Mouse (Mus musculus) thymus, adult 2 months (tissue): ENCODE results near the gene Unc119. TPM values are rescaled to one million over a fixed set of nuclear protein-coding genes. Genes with fewer than 3 reads are reported as not detected.

ENCODE experiments used
- DNase-seq: peaks from one replicate; pipeline ENCODE4 v3.0.0; 2021
- H3K27ac ChIP-seq: fragments of 200-500 bp; 2 replicates; pipeline ENCODE4 v1.5.1; 2012; ENCODE audit warnings: low read length, control low read depth; ENCODE audit not compliant: control insufficient read depth, insufficient read depth
- H3K27me3 ChIP-seq: fragments of 200-500 bp; 2 replicates; pipeline ENCODE4 v1.6.1; 2012; ENCODE audit warnings: mild to moderate bottlenecking, low read length, moderate library complexity, mixed read lengths; ENCODE audit not compliant: control insufficient read depth, insufficient read depth
- H3K36me3 ChIP-seq: fragments of 200-500 bp; 2 replicates; pipeline ENCODE4 v1.6.1; 2012; ENCODE audit warnings: mild to moderate bottlenecking, low read length, moderate library complexity; ENCODE audit not compliant: control insufficient read depth, insufficient read depth
- H3K4me1 ChIP-seq: fragments of 200-500 bp; replicated peaks from 2 replicates; pipeline ENCODE4 v1.6.1; 2012; ENCODE audit warnings: low read length; ENCODE audit not compliant: control insufficient read depth, insufficient read depth
- H3K4me3 ChIP-seq: fragments of 200-500 bp; 2 replicates; pipeline ENCODE4 v1.5.1; 2012; ENCODE audit warnings: mild to moderate bottlenecking, low read length, control low read depth, moderate library complexity; ENCODE audit not compliant: control insufficient read depth, insufficient read depth
- CTCF ChIP-seq: fragments of 200-500 bp; IDR thresholded peaks from 2 replicates; pipeline ENCODE4 v1.5.1; 2012; ENCODE audit warnings: mild to moderate bottlenecking, control low read depth, low read length, moderate library complexity, borderline replicate concordance; ENCODE audit not compliant: control insufficient read depth, poor library complexity, insufficient read depth; ENCODE audit errors: extremely low read depth
- POLR2A ChIP-seq: fragments of 200-500 bp; IDR thresholded peaks from 2 replicates; pipeline ENCODE4 v1.6.1; 2012; ENCODE audit warnings: mild to moderate bottlenecking, low read length, control low read depth, moderate library complexity; ENCODE audit not compliant: control insufficient read depth, poor library complexity, insufficient read depth; ENCODE audit errors: extremely low read depth
- WGBS: fragments of 180-500 bp; shearing (Covaris S2); methylation state at CpG from one replicate; pipeline ENCODE4 v1.1.7; 2018; 5-methylcytosine and 5-hydroxymethylcytosine counted together
- polyA plus RNA-seq: library from polyadenylated mRNA; depleted of rRNA; stranded (reverse); fragments of >200 nt; gene quantifications from 2 replicates; pipeline ENCODE4 v1.2.3, GENCODE M21; 2012

Unc119 gene
- polyA plus RNA-seq, 1 experiment, result 42.0 TPM

DNA sequence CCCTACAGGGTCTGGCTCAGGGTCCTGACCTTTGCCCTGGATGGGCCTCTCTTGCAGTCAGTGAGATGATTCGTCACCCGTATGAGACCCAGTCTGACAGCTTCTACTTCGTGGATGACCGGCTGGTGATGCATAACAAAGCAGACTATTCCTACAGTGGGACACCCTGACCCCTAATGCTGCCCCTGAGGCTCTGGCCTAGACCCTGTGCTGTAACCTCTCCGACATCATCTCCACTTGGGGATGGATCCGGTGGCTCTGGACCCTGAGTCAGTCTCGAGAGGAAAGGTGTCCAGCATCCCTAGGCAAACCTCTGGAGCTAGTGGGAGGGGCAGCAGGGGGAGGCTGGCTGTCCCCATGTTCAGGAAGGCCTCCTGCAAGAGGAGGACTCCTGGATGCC is 5.2 kb downstream of the Unc119 start:
- H3K27me3 ChIP-seq, result no peaks in the 10 kb centered on the region
- H3K36me3 ChIP-seq, result no peaks in the 10 kb centered on the region
- WGBS, result 87% methylated on average over 7 of the region's 7 CpGs
- no peak overlapping the region for H3K4me3 ChIP-seq
- H3K4me1 ChIP-seq, result peaks cover 29% of the 10 kb centered on the region
- no peak for TF ChIP-seq POLR2A
- TF ChIP-seq CTCF, result no peak
- H3K27ac ChIP-seq, result no peak overlapping the region
- no peak for DNase-seq

DNA sequence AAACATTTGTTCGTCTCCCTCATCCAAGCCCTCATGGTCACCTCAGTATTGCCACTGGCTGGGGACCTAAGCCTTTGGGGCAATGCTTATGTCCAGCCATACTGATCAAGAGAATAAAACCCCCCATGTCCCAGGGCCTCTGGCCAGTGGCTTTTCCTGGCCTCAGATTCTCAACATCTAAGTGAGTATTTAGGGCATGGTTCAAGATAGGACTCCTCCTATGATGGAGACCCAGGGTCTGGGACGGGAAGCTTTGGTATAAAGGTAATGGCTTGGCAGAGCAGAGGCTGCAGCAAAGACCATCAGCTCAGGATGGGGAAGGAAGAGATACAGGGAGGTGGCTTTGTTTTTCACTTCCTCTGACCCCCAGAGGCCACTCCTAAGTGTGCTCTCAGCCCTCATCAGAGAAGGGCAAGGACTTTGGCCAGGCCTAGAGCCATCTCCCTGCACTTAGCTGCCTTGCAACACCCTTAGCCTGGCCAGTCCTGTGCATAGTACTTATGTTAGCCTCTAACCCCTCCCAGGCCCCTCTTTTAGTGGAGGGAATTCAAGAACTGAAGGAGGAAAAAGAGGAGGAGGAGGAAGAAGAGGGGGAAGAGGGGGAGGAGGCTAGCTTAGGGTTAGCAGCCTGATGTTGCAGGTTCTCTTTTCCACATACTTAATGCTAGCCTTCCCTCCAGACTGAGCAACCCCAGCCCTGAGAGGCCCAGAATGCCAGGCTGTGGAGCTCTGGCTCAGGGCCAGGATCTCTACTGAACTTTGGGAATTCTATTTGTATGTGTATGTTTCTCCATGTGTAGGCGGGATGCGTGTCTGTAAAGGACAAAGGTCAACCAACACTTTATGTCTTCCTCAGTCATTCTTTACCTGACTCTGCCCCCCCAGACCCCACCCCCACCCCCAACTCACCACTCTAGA is 6.4 kb downstream of the Unc119 start:
- TF ChIP-seq CTCF (no peak), POLR2A (no peak)
- DNase-seq, result no peak
- WGBS, result 96% methylated on average over 4 of the region's 4 CpGs
- H3K4me1 ChIP-seq, result peaks cover 22% of the 10 kb centered on the region
- H3K36me3 ChIP-seq, result no peaks in the 10 kb centered on the region
- H3K4me3 ChIP-seq, result no peak overlapping the region
- H3K27me3 ChIP-seq, result no peaks in the 10 kb centered on the region
- no peak overlapping the region for H3K27ac ChIP-seq

DNA sequence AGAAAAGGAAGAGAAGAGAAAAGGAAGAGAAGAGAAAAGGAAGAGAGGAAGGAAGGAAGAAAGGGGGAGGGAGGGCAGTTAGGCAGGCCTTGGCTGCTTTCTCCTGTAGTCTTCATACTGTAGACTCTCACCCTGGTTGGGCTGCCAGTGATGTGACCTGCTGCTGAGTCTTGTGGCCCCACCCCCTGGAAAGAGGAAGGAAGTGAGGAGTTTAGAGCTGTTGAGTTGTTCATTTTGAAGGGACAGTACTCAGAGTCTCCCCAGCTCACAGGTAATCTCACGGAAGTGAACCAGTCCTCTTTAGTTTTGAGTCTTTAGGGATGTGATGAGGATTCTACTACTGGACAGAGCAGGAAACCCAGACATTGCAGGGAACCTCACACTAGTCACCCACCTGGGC is 9.8 kb downstream of the Unc119 start:
- Histone ChIP-seq H3K27ac (no peak overlapping the region), H3K4me3 (no peak overlapping the region), H3K4me1 (no peaks in the 10 kb centered on the region; the same call in 1 of the 2 replicates), H3K27me3 (no peaks in the 10 kb centered on the region), H3K36me3 (no peaks in the 10 kb centered on the region)
- WGBS, result 45% methylated on average over 1 of the region's 1 CpGs
- no peak for DNase-seq
- TF ChIP-seq POLR2A (no peak), CTCF (no peak)

DNA sequence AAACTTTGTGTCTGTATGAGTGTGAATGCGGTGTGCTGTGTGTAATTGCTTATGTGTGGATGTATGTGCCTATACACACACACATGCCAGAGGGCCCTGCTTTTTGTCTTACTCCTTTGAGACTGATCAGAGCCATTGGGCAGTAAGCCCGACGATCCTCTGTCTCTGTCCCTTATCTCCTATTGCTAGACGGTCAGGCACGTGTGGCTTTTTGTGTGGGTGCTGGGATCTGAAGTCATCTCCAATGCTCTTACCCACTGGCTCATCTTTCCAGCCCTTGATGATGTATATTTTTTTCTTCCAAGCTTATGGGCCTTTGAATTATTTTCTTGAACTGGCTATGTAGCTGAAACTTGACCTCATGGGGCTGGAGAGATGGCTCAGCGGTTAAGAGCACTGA is 11.6 kb downstream of the Unc119 start:
- H3K36me3 ChIP-seq, result no peaks in the 10 kb centered on the region
- no peaks in the 10 kb centered on the region for H3K27me3 ChIP-seq
- 95% methylated on average over 6 of the region's 6 CpGs for WGBS
- no peak for TF ChIP-seq POLR2A
- TF ChIP-seq CTCF, result no peak
- no peak overlapping the region for H3K27ac ChIP-seq
- H3K4me3 ChIP-seq, result no peak overlapping the region
- H3K4me1 ChIP-seq, result no peaks in the 10 kb centered on the region; the same call in 1 of the 2 replicates
- DNase-seq, result no peak

DNA sequence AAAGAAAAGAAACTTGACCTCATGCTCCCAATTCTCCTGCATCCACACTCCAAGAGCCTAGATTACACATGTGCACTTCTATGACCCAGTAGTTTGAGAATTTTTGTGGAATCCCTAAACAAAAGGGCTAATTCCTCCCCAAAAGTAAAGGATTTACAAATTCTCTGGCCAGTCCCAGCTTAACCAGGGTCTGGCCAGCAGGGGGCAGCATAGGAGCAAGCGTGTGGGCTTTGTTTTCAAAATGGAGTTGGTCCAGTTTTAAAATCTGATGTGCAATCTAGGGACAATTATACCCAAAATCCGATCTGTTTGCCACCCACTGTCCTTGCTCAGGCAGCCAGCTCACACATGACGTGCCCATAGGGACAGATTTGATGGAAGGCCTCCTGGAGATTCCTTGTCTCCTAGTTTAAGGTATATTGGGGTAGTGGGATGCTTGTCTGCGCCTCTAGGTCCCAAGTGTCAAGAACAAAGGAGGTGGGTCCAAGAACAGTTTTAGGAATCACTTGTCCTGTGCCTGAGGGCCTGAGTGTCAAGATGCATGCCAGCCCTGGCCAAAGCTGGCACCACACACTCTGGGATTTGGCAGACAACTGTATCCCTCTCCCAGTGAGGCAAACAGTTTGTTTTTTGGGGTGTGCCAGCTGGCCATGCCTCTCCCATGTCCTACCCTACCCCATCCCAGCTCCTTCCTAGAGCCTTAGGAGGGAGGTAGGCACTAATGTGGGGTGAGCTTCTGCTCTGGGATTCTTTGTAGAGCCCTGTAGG is 12.4 kb downstream of the Unc119 start:
- Histone ChIP-seq H3K4me1 (no peaks in the 10 kb centered on the region; the same call in 1 of the 2 replicates), H3K4me3 (no peak overlapping the region), H3K36me3 (no peaks in the 10 kb centered on the region), H3K27me3 (no peaks in the 10 kb centered on the region), H3K27ac (no peak overlapping the region)
- WGBS, result 46% methylated on average over 4 of the region's 4 CpGs
- TF ChIP-seq CTCF (peak; percentile 48; the same call in 1 of the 2 replicates), POLR2A (no peak)
- DNase-seq, result peak; percentile 62

DNA sequence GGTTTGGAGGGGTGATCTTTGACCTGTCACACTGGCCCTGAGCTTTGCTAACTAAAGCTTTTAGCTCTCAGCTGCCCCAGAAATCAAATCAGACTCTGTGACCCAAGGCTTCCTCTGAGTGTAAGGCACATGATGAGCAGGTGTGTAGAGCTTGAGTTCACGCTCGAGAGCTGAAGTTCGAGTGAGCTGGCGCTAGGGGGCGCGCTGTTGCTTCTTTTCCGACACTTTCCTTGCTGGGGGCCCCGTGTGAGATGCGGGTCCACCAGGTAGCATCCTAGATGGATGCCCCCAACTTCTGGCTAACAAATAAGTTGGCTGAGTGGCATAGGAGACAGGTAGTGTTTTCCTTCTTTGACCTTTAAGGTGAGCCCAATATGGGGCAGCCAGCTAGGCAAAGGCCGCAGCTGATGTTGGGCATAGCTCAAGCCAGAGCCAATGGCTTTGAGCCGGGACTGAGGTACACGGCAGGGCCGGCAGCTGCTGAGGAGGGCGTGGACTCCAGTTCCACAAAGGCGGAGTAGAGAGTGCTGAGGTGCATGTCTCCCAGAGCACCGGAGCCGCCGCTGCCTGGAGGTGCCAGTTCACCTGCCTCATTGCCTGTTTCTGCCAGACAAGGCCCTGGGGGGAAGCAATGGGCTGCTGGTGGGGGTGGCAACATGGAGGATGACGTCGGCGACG is 15.2 kb downstream of the Unc119 start:
- no peaks in the 10 kb centered on the region for H3K36me3 ChIP-seq
- 54% methylated on average over 22 of the region's 22 CpGs for WGBS
- TF ChIP-seq POLR2A, result no peak
- peak; percentile 82 for TF ChIP-seq CTCF
- DNase-seq, result peak; percentile 51
- H3K27me3 ChIP-seq, result no peaks in the 10 kb centered on the region
- H3K4me1 ChIP-seq, result no peaks in the 10 kb centered on the region; the same call in 1 of the 2 replicates
- no peak overlapping the region for H3K27ac ChIP-seq
- no peak overlapping the region for H3K4me3 ChIP-seq
